Mouse (Mus musculus) heart, embryonic 16.5 days (tissue): ENCODE measurements around the gene Zfp462. TPM values are rescaled to one million over a fixed set of nuclear protein-coding genes. Genes with fewer than 3 reads are reported as not detected.

ENCODE experiments used
- ATAC-seq: fragments of 200-750 bp; cut with Nextera tagmentation; replicated peaks from 2 replicates; pipeline ENCODE4 v1.8.0; 2017; ENCODE audit warnings: moderate number of reproducible peaks; ENCODE audit not compliant: insufficient read depth, low FRiP score; ENCODE audit errors: extremely low read depth
- H3K27ac ChIP-seq: fragments of 300-500 bp; sonication (generic); 2 replicates; pipeline ENCODE4 v1.5.1; 2014; ENCODE audit warnings: mild to moderate bottlenecking, low read length, control low read depth, moderate library complexity
- H3K27me3 ChIP-seq: fragments of 300-500 bp; sonication (generic); 2 replicates; pipeline ENCODE4 v1.6.1; 2014; ENCODE audit warnings: low read length, mixed read lengths; ENCODE audit not compliant: control insufficient read depth, insufficient read depth
- H3K36me3 ChIP-seq: fragments of 300-500 bp; sonication (generic); 2 replicates; pipeline ENCODE4 v1.6.1; 2014; ENCODE audit not compliant: control insufficient read depth, insufficient read depth
- H3K4me1 ChIP-seq: fragments of 300-500 bp; sonication (generic); 2 replicates; pipeline ENCODE4 v1.6.1; 2014; ENCODE audit warnings: low read length, mixed read lengths; ENCODE audit not compliant: control insufficient read depth, insufficient read depth
- H3K4me2 ChIP-seq: fragments of 300-500 bp; sonication (generic); 2 replicates; pipeline ENCODE4 v1.6.1; 2014; ENCODE audit warnings: low read depth, mild to moderate bottlenecking, control low read depth, low read length
- H3K4me3 ChIP-seq: fragments of 300-500 bp; sonication (generic); 2 replicates; pipeline ENCODE4 v1.5.1; 2014; ENCODE audit warnings: mild to moderate bottlenecking, control low read depth, low read length
- H3K9ac ChIP-seq: fragments of 300-500 bp; sonication (generic); 2 replicates; pipeline ENCODE4 v1.6.1; 2014; ENCODE audit warnings: low read length, control low read depth
- H3K9me3 ChIP-seq: fragments of 300-500 bp; sonication (generic); replicated peaks from 2 replicates; pipeline ENCODE4 v1.6.1; 2016; ENCODE audit warnings: low read length; ENCODE audit not compliant: control insufficient read depth
- WGBS: fragments of 180-500 bp; shearing (Covaris S2); extraction: QIAGEN DNeasy Blood & Tissue Kit; methylation state at CpG from one replicate; pipeline ENCODE4 v1.1.7; 2014; 5-methylcytosine and 5-hydroxymethylcytosine counted together
- polyA plus RNA-seq: library from polyadenylated mRNA; unstranded; fragments of >200 nt; fragmentation: Nextera tagmentation; extraction: Ambion mirVana; gene quantifications from 2 replicates; pipeline ENCODE4 v1.2.1, GENCODE M21; 2015

Gene Zfp462
- polyA plus RNA-seq, 1 experiment from 2014 or later = 1.3 TPM

GRCm38 (mm10) chr4:54998146-54998841, 53.4 kb downstream of the Zfp462 start:
- Histone ChIP-seq H3K36me3 (no peaks in the 10 kb centered on the region), H3K27ac (no peak overlapping the region), H3K4me3 (no peak overlapping the region), H3K4me1 (peaks cover 29% of the 10 kb centered on the region), H3K9ac (no peak overlapping the region), H3K27me3 (no peaks in the 10 kb centered on the region), H3K4me2 (no peak overlapping the region), H3K9me3 (no peaks in the 10 kb centered on the region)
- 80% methylated on average over 9 of the region's 9 CpGs for WGBS
- no peak for ATAC-seq

GRCm38 (mm10) chr4:54999556-54999955, 54.7 kb downstream of the Zfp462 start:
- H3K9me3 ChIP-seq = no peaks in the 10 kb centered on the region
- H3K4me1 ChIP-seq = peaks cover 40% of the 10 kb centered on the region
- H3K4me2 ChIP-seq = no peak overlapping the region
- no peaks in the 10 kb centered on the region for H3K27me3 ChIP-seq
- no peak overlapping the region for H3K9ac ChIP-seq
- no peak overlapping the region for H3K27ac ChIP-seq
- no peak for ATAC-seq
- H3K36me3 ChIP-seq = no peaks in the 10 kb centered on the region
- no peak overlapping the region for H3K4me3 ChIP-seq
- WGBS = 94% methylated on average over 5 of the region's 5 CpGs

GRCm38 (mm10) chr4:55001386-55001785, 56.5 kb downstream of the Zfp462 start:
- 22% methylated on average over 3 of the region's 3 CpGs for WGBS
- H3K27ac ChIP-seq = peak overlapping the region; percentile 41
- H3K36me3 ChIP-seq = no peaks in the 10 kb centered on the region
- no peak overlapping the region for H3K9ac ChIP-seq
- H3K9me3 ChIP-seq = no peaks in the 10 kb centered on the region
- no peaks in the 10 kb centered on the region for H3K27me3 ChIP-seq
- H3K4me1 ChIP-seq = peaks cover 58% of the 10 kb centered on the region
- 0 out of 2 replicates have a peak overlapping the region, but pooled peaks have one; percentile 11 for H3K4me2 ChIP-seq
- ATAC-seq = no peak
- H3K4me3 ChIP-seq = no peak overlapping the region

- Histone ChIP-seq H3K9ac (no peak overlapping the region), H3K4me2 (no peak overlapping the region), H3K9me3 (no peaks in the 10 kb centered on the region), H3K27me3 (no peaks in the 10 kb centered on the region), H3K36me3 (peaks cover 8% of the 10 kb centered on the region), H3K4me3 (no peak overlapping the region), H3K4me1 (peaks cover 58% of the 10 kb centered on the region), H3K27ac (peak overlapping the region; percentile 36)
- ATAC-seq = no peak; the same call in 1 of the 2 replicates
- WGBS = 49% methylated on average over 6 of the region's 6 CpGs
Observed at GRCm38 (mm10) chr4:55003128-55003527, 58.3 kb downstream of the Zfp462 start.

GRCm38 (mm10) chr4:55005066-55005465, 60.2 kb downstream of the Zfp462 start:
- Histone ChIP-seq H3K4me1 (peaks cover 58% of the 10 kb centered on the region), H3K9ac (no peak overlapping the region; the same call in 1 of the 2 replicates), H3K4me2 (peak overlapping the region; percentile 47), H3K36me3 (peaks cover 27% of the 10 kb centered on the region), H3K27ac (peak overlapping the region; percentile 68), H3K27me3 (no peaks in the 10 kb centered on the region), H3K9me3 (no peaks in the 10 kb centered on the region), H3K4me3 (peak overlapping the region; percentile 3; the same call in 1 of the 2 replicates)
- WGBS = 25% methylated on average over 4 of the region's 4 CpGs
- peak; percentile 64; the same call in 1 of the 2 replicates for ATAC-seq

- H3K27ac ChIP-seq = peak overlapping the region; percentile 68
- no peaks in the 10 kb centered on the region for H3K27me3 ChIP-seq
- peak overlapping the region; percentile 3; the same call in 1 of the 2 replicates for H3K4me3 ChIP-seq
- no peak overlapping the region; the same call in 1 of the 2 replicates for H3K9ac ChIP-seq
- H3K9me3 ChIP-seq = no peaks in the 10 kb centered on the region
- 15% methylated on average over 9 of the region's 9 CpGs for WGBS
- peaks cover 32% of the 10 kb centered on the region for H3K36me3 ChIP-seq
- peaks cover 55% of the 10 kb centered on the region for H3K4me1 ChIP-seq
- H3K4me2 ChIP-seq = peak overlapping the region; percentile 47
- ATAC-seq = peak; percentile 78
Observed at GRCm38 (mm10) chr4:55005521-55005969, 60.7 kb downstream of the Zfp462 start.

GRCm38 (mm10) chr4:55006024-55006423, 61.2 kb downstream of the Zfp462 start:
- Histone ChIP-seq H3K27me3 (no peaks in the 10 kb centered on the region), H3K36me3 (peaks cover 35% of the 10 kb centered on the region), H3K9me3 (no peaks in the 10 kb centered on the region), H3K4me2 (peak overlapping the region; percentile 47; the same call in 1 of the 2 replicates), H3K4me3 (no peak overlapping the region), H3K9ac (no peak overlapping the region), H3K4me1 (peaks cover 50% of the 10 kb centered on the region), H3K27ac (peak overlapping the region; percentile 68)
- ATAC-seq = no peak
- WGBS = 58% methylated on average over 1 of the region's 1 CpGs

GRCm38 (mm10) chr4:55008616-55009015, 63.8 kb downstream of the Zfp462 start:
- Histone ChIP-seq H3K4me2 (no peak overlapping the region), H3K9ac (no peak overlapping the region), H3K4me1 (peaks cover 34% of the 10 kb centered on the region), H3K4me3 (no peak overlapping the region), H3K36me3 (peaks cover 40% of the 10 kb centered on the region), H3K9me3 (no peaks in the 10 kb centered on the region), H3K27ac (no peak overlapping the region), H3K27me3 (no peaks in the 10 kb centered on the region)
- WGBS = 95% methylated on average over 14 of the region's 14 CpGs
- no peak for ATAC-seq

- peaks cover 47% of the 10 kb centered on the region for H3K36me3 ChIP-seq
- H3K4me2 ChIP-seq = no peak overlapping the region
- H3K27me3 ChIP-seq = no peaks in the 10 kb centered on the region
- WGBS = 76% methylated on average over 12 of the region's 12 CpGs
- no peak for ATAC-seq
- H3K9ac ChIP-seq = no peak overlapping the region
- peaks cover 11% of the 10 kb centered on the region for H3K4me1 ChIP-seq
- no peak overlapping the region for H3K4me3 ChIP-seq
- H3K27ac ChIP-seq = no peak overlapping the region
- no peaks in the 10 kb centered on the region for H3K9me3 ChIP-seq
Observed at GRCm38 (mm10) chr4:55011391-55011790, 66.5 kb downstream of the Zfp462 start.
